Mouse (Mus musculus): ENCODE measurements around the gene Tdrd7. TPM values are rescaled to one million over a fixed set of nuclear protein-coding genes. Genes with fewer than 3 reads are reported as not detected.
A peak's percentile ranks its signal among the peaks of the same experiment; 100 is the strongest.

The Tdrd7 gene
- 12.6 and 19.1 TPM in 2 replicates for polyA plus RNA-seq (2012; rRNA removed)

DNA sequence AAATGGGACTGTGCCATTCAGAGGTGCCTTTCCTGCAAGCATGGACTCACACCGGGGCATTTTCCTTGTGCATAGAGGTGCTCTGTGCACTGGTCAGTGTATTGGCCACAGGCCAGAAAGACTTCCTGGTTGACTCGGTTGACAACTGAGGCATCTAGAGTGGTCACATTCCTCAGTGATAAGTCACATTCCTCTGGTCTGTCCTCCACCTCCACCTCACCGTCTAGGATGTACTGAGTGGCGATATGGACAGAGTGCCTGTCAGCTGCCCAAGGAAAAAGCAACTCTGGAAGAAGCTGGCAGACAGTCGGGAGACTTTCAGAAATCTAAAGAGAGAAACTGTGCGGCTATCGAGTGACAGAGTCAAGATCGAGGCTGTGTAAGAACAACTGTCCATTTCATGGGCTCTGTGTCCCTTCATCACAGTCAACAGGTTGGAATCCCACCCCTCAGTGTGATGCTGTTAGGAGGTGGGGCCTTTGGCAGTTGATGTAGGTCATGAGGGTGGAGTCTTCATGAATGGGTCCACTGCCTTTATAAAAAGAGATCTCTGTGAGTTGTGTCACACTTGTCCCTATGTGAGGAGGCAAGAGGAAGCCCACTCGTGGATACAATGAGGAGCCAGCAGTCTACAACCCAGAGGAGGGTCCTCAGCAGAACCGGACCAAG is at the start of gene Tdrd7:
TSS of gene Tdrd7 (plus strand) at position 564 of the 669 bp plus-strand sequence.
- 35% methylated on average over 10 of the region's 10 CpGs for WGBS
- H3K4me3 ChIP-seq (replicated peaks; ENCODE audit: extremely low read depth, low read depth, low read length), result no peak within 1 kb of the TSS

DNA sequence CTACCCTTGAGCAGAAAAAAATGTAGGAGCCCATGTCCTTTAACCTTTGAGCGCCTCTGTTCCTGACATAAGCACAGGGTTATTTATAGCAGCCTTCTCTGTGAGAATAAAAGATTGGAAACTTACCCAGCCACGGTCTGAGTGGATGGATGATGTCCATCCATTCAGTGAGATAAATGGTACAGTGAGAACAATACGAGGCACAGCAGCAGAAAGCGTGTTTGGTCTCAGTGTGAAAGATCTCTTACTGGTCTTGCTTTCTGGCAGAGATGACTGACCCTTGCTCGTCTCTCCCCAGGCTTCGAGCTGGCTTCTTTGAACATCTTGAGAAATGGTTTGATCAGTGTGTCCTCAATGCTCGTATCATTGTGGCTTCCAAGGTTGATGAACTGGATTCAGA is 48.0 kb upstream of the Tdrd7 start:
- Histone ChIP-seq H3K4me3 (replicated peaks; ENCODE audit: extremely low read depth, low read depth, low read length) (no peak overlapping the region), H3K4me1 (ENCODE audit: control insufficient read depth, insufficient read depth, low read length) (no peaks in the 10 kb centered on the region)
- TF ChIP-seq CTCF (IDR thresholded peaks at IDR 0.05; ENCODE audit: insufficient read depth, low read length), result no peak
- TF ChIP-seq POLR2A (IDR thresholded peaks at IDR 0.05; ENCODE audit: borderline replicate concordance, extremely low read depth, low read depth, low read length), result no peak
- DNase-seq, result no peak
- 61% methylated on average over 7 of the region's 7 CpGs for WGBS

More for the DNA sequence above, at the start of gene Tdrd7:
- H3K4me1 ChIP-seq (ENCODE audit: control insufficient read depth, insufficient read depth, low read length), result peaks cover 10% of the 10 kb centered on the region
- DNase-seq, result peak; percentile 36
- TF ChIP-seq CTCF (IDR thresholded peaks at IDR 0.05; ENCODE audit: insufficient read depth, low read length) (no peak), POLR2A (IDR thresholded peaks at IDR 0.05; ENCODE audit: borderline replicate concordance, extremely low read depth, low read depth, low read length) (no peak)

DNA sequence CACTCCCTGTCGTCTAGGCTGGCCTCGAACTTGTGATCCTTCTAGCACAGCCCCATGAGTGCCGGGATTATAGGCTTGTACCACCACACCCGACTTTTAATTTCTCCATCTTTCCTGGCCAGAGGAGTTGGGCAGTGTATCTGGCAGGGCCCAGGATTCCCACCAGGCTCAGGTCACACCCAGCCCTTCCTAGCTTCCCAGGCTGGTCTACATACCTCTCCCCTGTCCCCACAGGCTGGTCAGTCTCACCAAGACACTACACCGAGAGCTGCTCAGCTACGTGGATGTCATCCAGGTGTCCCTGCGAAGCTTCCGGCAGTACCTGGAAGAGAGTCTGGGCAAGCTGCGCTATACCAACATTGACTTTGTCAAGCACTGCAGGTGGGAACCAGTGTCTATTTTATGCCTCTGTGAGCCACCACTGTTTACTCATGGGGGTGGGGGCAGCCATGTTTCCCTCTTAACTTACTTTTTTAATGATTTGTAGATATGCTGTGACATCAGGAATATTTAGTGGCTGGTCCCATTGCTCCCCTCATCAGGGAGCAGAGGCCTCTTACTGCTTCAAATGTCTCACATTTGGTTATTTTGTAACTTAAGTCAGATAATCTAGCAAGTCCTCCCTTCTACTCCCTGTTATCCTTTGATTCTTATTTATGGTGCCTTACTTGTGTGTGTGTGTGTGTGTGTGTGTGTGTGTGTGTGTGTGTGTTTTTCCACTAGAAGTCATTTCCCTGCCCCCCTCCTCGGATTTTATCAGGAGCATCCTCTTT is 43.3 kb upstream of the Tdrd7 start:
- no peak overlapping the region for H3K4me3 ChIP-seq (replicated peaks; ENCODE audit: extremely low read depth, low read depth, low read length)
- no peak for DNase-seq
- TF ChIP-seq POLR2A (IDR thresholded peaks at IDR 0.05; ENCODE audit: borderline replicate concordance, extremely low read depth, low read depth, low read length), result no peak
- TF ChIP-seq CTCF (IDR thresholded peaks at IDR 0.05; ENCODE audit: insufficient read depth, low read length), result no peak
- WGBS, result 77% methylated on average over 10 of the region's 10 CpGs
- no peaks in the 10 kb centered on the region for H3K4me1 ChIP-seq (ENCODE audit: control insufficient read depth, insufficient read depth, low read length)

DNA sequence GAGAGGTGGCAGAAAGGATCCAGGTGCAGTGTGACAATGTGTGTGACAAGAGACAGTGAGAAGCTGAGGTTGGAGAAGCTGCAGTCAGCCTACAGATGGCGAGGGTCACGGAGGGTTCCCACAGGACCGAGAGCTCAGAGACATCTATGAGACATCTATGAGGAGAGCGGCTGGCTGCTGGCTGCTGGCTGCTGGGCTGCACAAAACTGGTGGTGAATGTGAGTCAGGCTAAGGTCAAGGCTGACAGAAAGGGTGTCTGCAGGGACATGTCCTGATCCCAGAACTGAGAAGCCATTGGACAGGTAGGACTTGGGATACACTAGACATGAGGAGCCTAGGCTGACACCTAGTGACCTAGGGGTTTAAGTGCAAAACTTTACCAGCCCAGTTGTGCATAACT is 41.1 kb upstream of the Tdrd7 start:
- no peak for TF ChIP-seq POLR2A (IDR thresholded peaks at IDR 0.05; ENCODE audit: borderline replicate concordance, extremely low read depth, low read depth, low read length)
- no peak for TF ChIP-seq CTCF (IDR thresholded peaks at IDR 0.05; ENCODE audit: insufficient read depth, low read length)
- Histone ChIP-seq H3K4me3 (replicated peaks; ENCODE audit: extremely low read depth, low read depth, low read length) (no peak overlapping the region), H3K4me1 (ENCODE audit: control insufficient read depth, insufficient read depth, low read length) (no peaks in the 10 kb centered on the region)
- 85% methylated on average over 4 of the region's 4 CpGs for WGBS
- no peak for DNase-seq

DNA sequence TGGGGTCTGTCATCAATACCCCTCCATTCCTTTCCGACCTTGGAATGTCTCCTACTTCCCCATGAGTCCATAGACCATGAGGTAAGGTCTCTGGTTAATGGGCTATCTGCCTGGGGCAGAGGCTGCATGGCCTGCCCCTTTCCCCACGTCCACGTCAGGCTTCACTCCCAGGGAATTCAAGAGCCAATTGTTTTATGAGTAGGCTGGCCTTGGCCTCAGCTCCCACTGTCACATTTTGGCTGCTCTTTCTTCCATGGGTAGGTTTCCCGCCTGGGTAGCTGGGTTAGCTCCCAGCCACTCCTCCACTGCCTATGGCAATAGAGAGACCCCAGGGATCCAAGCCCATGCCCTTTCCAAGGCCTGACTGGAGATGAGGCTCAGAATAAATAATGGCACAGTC is 36.6 kb upstream of the Tdrd7 start:
- WGBS, result 83% methylated on average over 4 of the region's 4 CpGs
- H3K4me1 ChIP-seq (ENCODE audit: control insufficient read depth, insufficient read depth, low read length), result no peaks in the 10 kb centered on the region
- DNase-seq, result no peak
- H3K4me3 ChIP-seq (replicated peaks; ENCODE audit: extremely low read depth, low read depth, low read length), result no peak overlapping the region
- TF ChIP-seq CTCF (IDR thresholded peaks at IDR 0.05; ENCODE audit: insufficient read depth, low read length) (no peak), POLR2A (IDR thresholded peaks at IDR 0.05; ENCODE audit: borderline replicate concordance, extremely low read depth, low read depth, low read length) (no peak)

DNA sequence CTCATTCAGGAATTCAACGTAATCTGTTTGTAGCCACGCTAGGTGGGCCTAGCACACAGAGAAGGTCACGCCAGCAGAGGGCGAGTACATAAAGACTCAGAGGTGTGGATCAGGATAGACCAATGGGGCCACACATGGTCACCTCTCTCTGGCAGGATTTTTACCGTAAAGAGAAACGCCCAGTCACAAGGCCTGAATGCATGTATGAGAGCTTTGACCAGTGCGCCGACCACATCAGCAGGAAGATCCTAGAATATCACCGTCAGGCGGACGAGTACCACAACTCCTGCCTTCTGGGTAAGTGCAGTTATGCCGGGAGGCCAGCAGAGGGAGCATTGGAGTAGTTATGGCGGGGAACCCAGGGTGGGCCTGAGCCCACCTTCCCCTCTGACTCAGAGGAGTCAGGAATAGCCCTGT is 23.5 kb upstream of the Tdrd7 start:
- TF ChIP-seq CTCF (IDR thresholded peaks at IDR 0.05; ENCODE audit: insufficient read depth, low read length) (peak; percentile 87), POLR2A (IDR thresholded peaks at IDR 0.05; ENCODE audit: borderline replicate concordance, extremely low read depth, low read depth, low read length) (no peak)

DNA sequence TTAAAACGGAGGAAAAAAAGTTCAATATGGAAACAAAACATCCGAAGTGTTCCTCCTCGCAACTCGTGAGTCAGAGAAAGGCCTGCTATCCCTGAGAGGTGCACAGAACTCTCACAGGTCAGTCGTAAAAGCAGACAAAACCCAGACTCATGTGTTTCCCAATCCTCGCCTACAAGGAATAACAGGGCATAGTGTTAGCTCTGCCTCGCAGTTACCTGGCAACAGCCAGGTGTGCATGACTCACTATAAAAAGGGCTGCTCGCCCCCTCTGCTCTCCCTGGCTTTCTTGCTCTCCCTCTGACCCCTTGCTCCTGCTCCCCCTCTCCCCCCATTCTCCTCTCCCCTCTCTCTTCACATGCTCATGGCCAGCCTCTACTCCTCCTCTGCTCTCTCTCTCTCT is 17.4 kb upstream of the Tdrd7 start:
- Histone ChIP-seq H3K4me1 (ENCODE audit: control insufficient read depth, insufficient read depth, low read length) (peaks cover 2% of the 10 kb centered on the region; the same call in 1 of the 2 replicates), H3K4me3 (replicated peaks; ENCODE audit: extremely low read depth, low read depth, low read length) (no peak overlapping the region)
- no peak for DNase-seq
- 77% methylated on average over 8 of the region's 8 CpGs for WGBS
- TF ChIP-seq CTCF (IDR thresholded peaks at IDR 0.05; ENCODE audit: insufficient read depth, low read length) (no peak), POLR2A (IDR thresholded peaks at IDR 0.05; ENCODE audit: borderline replicate concordance, extremely low read depth, low read depth, low read length) (no peak)

More for the DNA sequence above, 23.5 kb upstream of the Tdrd7 start:
- Histone ChIP-seq H3K4me3 (replicated peaks; ENCODE audit: extremely low read depth, low read depth, low read length) (no peak overlapping the region), H3K4me1 (ENCODE audit: control insufficient read depth, insufficient read depth, low read length) (0 out of 2 replicates have a peak, but pooled peaks cover 3% of the 10 kb centered on the region)
- WGBS, result 17% methylated on average over 13 of the region's 13 CpGs
- peak; percentile 60 for DNase-seq

DNA sequence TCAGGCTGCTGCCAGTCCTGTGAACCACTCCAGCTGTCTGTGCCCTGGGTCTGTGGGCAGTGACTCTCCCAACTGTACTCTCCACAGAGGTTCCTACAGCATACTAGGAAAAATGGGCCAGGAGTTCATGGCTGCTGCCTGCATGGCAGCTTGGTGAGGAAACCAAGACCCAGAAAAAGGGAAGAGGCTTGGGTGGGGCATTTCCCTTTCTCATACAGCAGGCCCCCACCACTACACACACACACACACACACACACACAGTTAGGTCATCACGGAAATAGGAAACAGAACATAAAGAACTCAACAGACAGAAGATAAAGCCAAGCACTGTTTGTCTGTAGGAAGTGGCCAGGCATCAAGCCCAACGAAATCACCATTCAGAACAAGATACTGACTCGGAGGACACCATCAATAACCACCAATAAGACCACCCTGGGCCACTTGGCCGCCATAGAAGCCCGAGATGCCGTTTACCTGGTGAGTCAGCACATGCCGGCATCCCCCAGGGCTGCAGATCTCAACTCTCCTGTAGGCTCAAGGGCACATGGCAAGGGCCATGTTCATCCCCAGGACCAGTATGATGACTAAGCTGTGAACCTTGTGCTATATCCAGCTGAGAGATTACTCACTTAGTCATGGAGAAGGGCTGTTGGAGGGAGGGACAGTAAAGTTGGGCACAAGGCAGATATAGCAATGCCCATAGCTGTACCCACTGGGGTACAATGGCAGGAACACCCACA is 15.9 kb upstream of the Tdrd7 start:
- Histone ChIP-seq H3K4me1 (ENCODE audit: control insufficient read depth, insufficient read depth, low read length) (peaks cover 2% of the 10 kb centered on the region; the same call in 1 of the 2 replicates), H3K4me3 (replicated peaks; ENCODE audit: extremely low read depth, low read depth, low read length) (peak overlapping the region; percentile 9)
- WGBS, result 43% methylated on average over 7 of the region's 7 CpGs
- no peak for DNase-seq
- no peak for TF ChIP-seq CTCF (IDR thresholded peaks at IDR 0.05; ENCODE audit: insufficient read depth, low read length)
- no peak for TF ChIP-seq POLR2A (IDR thresholded peaks at IDR 0.05; ENCODE audit: borderline replicate concordance, extremely low read depth, low read depth, low read length)

DNA sequence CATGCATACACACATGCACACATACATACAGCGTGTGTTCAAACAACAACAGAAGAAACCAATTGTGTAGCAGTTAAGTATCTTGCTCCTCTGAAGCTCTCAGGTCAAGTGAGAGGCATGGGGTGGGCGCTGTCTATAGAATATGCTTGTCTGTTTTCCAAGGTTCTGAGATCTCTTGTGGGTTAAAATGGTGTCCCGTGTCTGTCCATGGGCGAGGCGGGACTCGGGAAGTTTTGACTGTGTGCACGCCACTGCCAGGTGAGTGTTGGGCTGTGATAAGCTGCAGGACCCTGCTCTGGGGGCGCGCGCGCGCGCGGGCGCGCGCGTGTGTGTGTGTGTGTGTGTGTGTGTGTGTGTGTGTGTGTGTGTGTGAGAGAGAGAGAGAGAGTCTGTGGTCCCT is 13.3 kb upstream of the Tdrd7 start:
- no peak for TF ChIP-seq CTCF (IDR thresholded peaks at IDR 0.05; ENCODE audit: insufficient read depth, low read length)
- TF ChIP-seq POLR2A (IDR thresholded peaks at IDR 0.05; ENCODE audit: borderline replicate concordance, extremely low read depth, low read depth, low read length), result no peak
- DNase-seq, result no peak
- Histone ChIP-seq H3K4me3 (replicated peaks; ENCODE audit: extremely low read depth, low read depth, low read length) (no peak overlapping the region), H3K4me1 (ENCODE audit: control insufficient read depth, insufficient read depth, low read length) (peaks cover 2% of the 10 kb centered on the region; the same call in 1 of the 2 replicates)
- WGBS, result 97% methylated on average over 18 of the region's 18 CpGs

Measured in lung, adult 2 months (tissue).